Mouse (Mus musculus) liver, postnatal 0 days (tissue): ENCODE measurements around the gene Art3.

ENCODE experiments used
- CTCF ChIP-seq: sonication (generic); IDR thresholded peaks from 2 replicates; pipeline ENCODE4 v1.5.1; 2016; ENCODE audit warnings: antibody characterized with exemption, low read depth
- EP300 ChIP-seq: IDR thresholded peaks from 2 replicates; pipeline ENCODE4 v1.6.1; 2016; ENCODE audit warnings: antibody characterized with exemption, low read depth, mild to moderate bottlenecking

- TF ChIP-seq EP300 (no peak), CTCF (peak; percentile 85)
Measured at GRCm38 (mm10) chr5:92384855-92385254, 53.2 kb downstream of the Art3 start.
